Mouse (Mus musculus) spleen, adult 10 weeks (tissue): ENCODE results near the gene Lmbrd1. TPM values are rescaled to one million over a fixed set of nuclear protein-coding genes. Genes with fewer than 3 reads are reported as not detected.

ENCODE experiments used
- polyA plus RNA-seq: library from polyadenylated mRNA; stranded (reverse); fragments of 350-450 nt; fragmentation: Illumina TruSeq; extraction: RNeasy Lipid Tissue Mini Kit (QIAGEN cat#74804); gene quantifications from one replicate; pipeline ENCODE4 v1.2.3, GENCODE M21; 2015; ENCODE audit warnings: low replicate concordance; ENCODE audit not compliant: insufficient read depth

Lmbrd1 gene
- 122 TPM for polyA plus RNA-seq

DNA sequence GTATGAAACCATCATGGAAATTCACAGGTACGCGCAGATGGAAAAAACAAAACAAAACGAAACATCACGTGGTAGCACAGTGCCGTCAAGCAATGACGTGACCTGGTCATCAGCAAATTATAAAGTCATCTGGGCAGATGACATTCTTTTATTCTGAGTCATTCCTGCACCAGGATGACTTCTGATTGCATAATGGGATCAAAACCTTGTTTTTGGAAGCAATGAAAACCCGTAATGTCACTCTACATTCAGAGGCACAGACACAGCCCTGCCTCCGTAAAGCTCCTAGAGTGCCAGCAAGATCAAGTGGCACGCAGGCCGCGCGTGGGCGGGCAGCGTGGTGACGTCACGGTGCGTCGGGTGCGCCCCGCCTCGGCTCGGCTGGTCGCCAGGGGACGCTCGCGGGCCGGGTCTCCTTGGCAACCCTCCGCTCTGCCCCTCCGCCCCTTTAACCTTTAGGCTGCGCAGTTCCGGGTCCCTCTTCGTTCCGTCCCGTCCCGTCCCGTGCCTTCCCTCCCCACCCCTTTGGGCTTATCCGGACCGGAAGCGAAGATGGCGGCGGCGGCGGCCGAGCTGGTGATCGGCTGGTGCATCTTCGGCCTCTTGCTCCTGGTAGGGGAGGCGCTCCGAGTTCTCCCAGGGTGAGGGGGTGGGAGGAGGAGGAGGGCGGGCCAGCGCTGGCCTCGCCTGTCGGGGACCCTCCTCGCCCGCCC is at the start of gene Lmbrd1:
TSS of gene Lmbrd1 (plus strand) at position 426 of the 713 bp plus-strand sequence.

Other genes with a start within 250 kb of the Lmbrd1 start
- gene Col19a1, start 91.2 kb upstream of the Lmbrd1 start, polyA plus RNA-seq: 0.39 TPM